ENCODE assay signal across 9 mouse cellular contexts in the genomic region with DNA sequence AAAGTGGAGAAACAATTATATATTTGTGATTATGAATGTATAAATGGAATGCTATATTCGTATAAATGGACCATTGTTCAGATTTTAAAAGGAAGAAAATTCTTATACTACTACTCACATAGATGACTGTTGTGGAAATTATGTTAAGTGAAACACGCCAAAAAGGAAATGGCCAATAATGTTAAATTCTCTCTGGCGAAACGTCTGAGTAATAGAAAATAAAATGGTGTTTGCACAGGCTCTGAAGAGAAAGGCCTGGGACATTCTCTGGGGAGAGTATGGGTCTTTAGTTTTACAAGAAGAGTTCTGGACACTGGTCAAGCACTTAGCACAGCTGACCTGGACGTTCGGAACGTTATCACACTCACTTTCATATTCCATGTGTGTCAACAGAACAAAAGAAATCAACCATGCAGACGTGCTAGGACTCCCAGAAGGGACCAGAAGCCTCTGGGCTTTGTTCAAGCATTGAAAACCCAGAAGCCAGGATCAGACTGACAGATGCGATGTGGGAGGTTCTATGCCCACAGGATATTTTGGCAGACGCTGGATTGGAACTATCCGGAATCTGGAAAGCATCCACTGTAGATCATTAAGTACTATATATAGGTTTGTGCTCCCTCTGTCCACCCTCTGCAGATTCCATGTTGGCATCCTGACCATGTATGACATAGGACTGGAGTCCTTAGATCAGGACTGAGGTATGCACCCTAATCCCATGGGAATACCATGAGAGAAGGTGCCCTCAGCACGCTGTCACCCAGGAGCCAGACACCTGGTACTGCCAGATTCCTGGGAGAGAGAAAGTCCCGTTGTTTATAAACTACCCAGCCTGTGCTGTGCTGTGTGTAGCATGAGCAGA.
DNase-seq lines count a peak whose midpoint lies in the region; ATAC-seq lines count a peak whose summit lies in the region.
"Had no signal": no experiment of that assay in that cellular context is flagged by ENCODE, and none has a peak within 500 bp of the region (broad histone marks: within the 10 kb centered on the region; RNA-seq: fewer than 3 reads in every experiment).

No protein-coding gene starts in this region.

- peaks cover 2% of the 10 kb centered on the region; the same call in 1 of the 2 replicates for H3K9me3 ChIP-seq in heart, embryonic 16.5 days (replicated peaks; ENCODE audit: control insufficient read depth, low read length)
- H3K9me3 ChIP-seq in heart, embryonic 12.5 days (replicated peaks) = 0 out of 2 replicates have a peak, but pooled peaks cover 2% of the 10 kb centered on the region
- H3K9me3 ChIP-seq in hindbrain, embryonic 13.5 days = peaks cover 1% of the 10 kb centered on the region; the same call in 1 of the 2 replicates
- H3K9me3 ChIP-seq in limb, embryonic 15.5 days = no peaks in the 10 kb centered on the region

- no peak overlapping the region for H3K4me2 ChIP-seq in heart, embryonic 16.5 days (ENCODE audit: low read depth, low read length)
- no peak overlapping the region for H3K4me2 ChIP-seq in heart, embryonic 12.5 days
- H3K4me2 ChIP-seq in hindbrain, embryonic 13.5 days = no peak overlapping the region
- H3K4me2 ChIP-seq in limb, embryonic 15.5 days = no peak overlapping the region

- no peaks in the 10 kb centered on the region for H3K27me3 ChIP-seq in heart, embryonic 16.5 days (ENCODE audit: control insufficient read depth, insufficient read depth, low read length)
- no peaks in the 10 kb centered on the region for H3K27me3 ChIP-seq in heart, embryonic 12.5 days (replicated peaks)
- H3K27me3 ChIP-seq in hindbrain, embryonic 13.5 days = no peaks in the 10 kb centered on the region
- H3K27me3 ChIP-seq in limb, embryonic 15.5 days = no peaks in the 10 kb centered on the region
- H3K27me3 ChIP-seq: megakaryocyte, embryonic 14.5 days had no signal

- peak overlapping the region; percentile 60 for H3K27ac ChIP-seq in heart, embryonic 16.5 days (ENCODE audit: low read length)
- no peak overlapping the region for H3K27ac ChIP-seq in heart, embryonic 12.5 days (ENCODE audit: poor library complexity, severe bottlenecking)
- H3K27ac ChIP-seq in hindbrain, embryonic 13.5 days = no peak overlapping the region
- H3K27ac ChIP-seq in limb, embryonic 15.5 days = peak overlapping the region; percentile 63

- no peaks in the 10 kb centered on the region for H3K36me3 ChIP-seq in heart, embryonic 16.5 days (ENCODE audit: control insufficient read depth, insufficient read depth)
- H3K36me3 ChIP-seq in heart, embryonic 12.5 days = no peaks in the 10 kb centered on the region
- H3K36me3 ChIP-seq in hindbrain, embryonic 13.5 days = no peaks in the 10 kb centered on the region
- H3K36me3 ChIP-seq in limb, embryonic 15.5 days = no peaks in the 10 kb centered on the region

- 54% methylated on average over 13 of the region's 13 CpGs for WGBS in heart, embryonic 16.5 days
- WGBS in heart, embryonic 12.5 days = 68% methylated on average over 13 of the region's 13 CpGs
- 61% methylated on average over 13 of the region's 13 CpGs for WGBS in hindbrain, embryonic 13.5 days
- WGBS in limb, embryonic 15.5 days = 43% methylated on average over 13 of the region's 13 CpGs

- no peak overlapping the region for H3K4me3 ChIP-seq in heart, embryonic 16.5 days (ENCODE audit: low read length)
- H3K4me3 ChIP-seq in heart, embryonic 12.5 days = no peak overlapping the region
- H3K4me3 ChIP-seq in hindbrain, embryonic 13.5 days = no peak overlapping the region
- H3K4me3 ChIP-seq in limb, embryonic 15.5 days = no peak overlapping the region
- H3K4me3 ChIP-seq: megakaryocyte, embryonic 14.5 days had no signal

- DNase-seq in cerebellum, postnatal 14 days = peak; percentile 29 to 36
- no peak for DNase-seq in adrenal gland, adult 2 months
- no peak for DNase-seq in ovary, postnatal 36 days (ENCODE audit: low spot score)
- DNase-seq: gastrocnemius, postnatal 14 days had no signal

- peaks cover 8% of the 10 kb centered on the region for H3K4me1 ChIP-seq in heart, embryonic 16.5 days (ENCODE audit: control insufficient read depth, insufficient read depth, low read length)
- H3K4me1 ChIP-seq in heart, embryonic 12.5 days (replicated peaks) = peaks cover 3% of the 10 kb centered on the region
- no peaks in the 10 kb centered on the region; the same call in 1 of the 2 replicates for H3K4me1 ChIP-seq in hindbrain, embryonic 13.5 days (replicated peaks)
- H3K4me1 ChIP-seq in limb, embryonic 15.5 days = peaks cover 4% of the 10 kb centered on the region
- H3K4me1 ChIP-seq: megakaryocyte, embryonic 14.5 days had no signal

- no peak overlapping the region for H3K9ac ChIP-seq in heart, embryonic 16.5 days (ENCODE audit: low read length)
- H3K9ac ChIP-seq in heart, embryonic 12.5 days = no peak overlapping the region
- no peak overlapping the region for H3K9ac ChIP-seq in hindbrain, embryonic 13.5 days
- H3K9ac ChIP-seq in limb, embryonic 15.5 days = no peak overlapping the region

- peak; percentile 76 for ATAC-seq in heart, embryonic 16.5 days (replicated peaks; ENCODE audit: extremely low read depth, insufficient read depth, low FRiP score)
- no peak; the same call in 1 of the 2 replicates for ATAC-seq in heart, embryonic 12.5 days (ENCODE audit: insufficient number of reproducible peaks, low FRiP score)
- ATAC-seq in hindbrain, embryonic 13.5 days (ENCODE audit: low FRiP score) = 0 out of 2 replicates have a peak, but pooled peaks have one; percentile 19
- ATAC-seq in limb, embryonic 15.5 days (ENCODE audit: insufficient number of reproducible peaks, low FRiP score, low TSS enrichment, low read depth) = peak; percentile 46; the same call in 1 of the 2 replicates

Comparison
In these comparisons a context has a peak if more than half of its experiments do, and no peak if none do; other contexts are left out.
1. H3K27ac ChIP-seq: peak in heart, embryonic 16.5 days (single experiment) and limb, embryonic 15.5 days (single experiment); none in heart, embryonic 12.5 days (single experiment) and hindbrain, embryonic 13.5 days (single experiment).
2. DNase-seq: peak in cerebellum, postnatal 14 days (2 of 2); none in adrenal gland, adult 2 months (single experiment) and ovary, postnatal 36 days (single experiment).